Mouse (Mus musculus): ENCODE measurements at regions not wholly inside any gene's neighbourhood (a gene's known extent, or its start where the extent isn't known, plus 50 kb on each side); places are given as distances from the start of the nearest gene placed in this dataset.

DNA sequence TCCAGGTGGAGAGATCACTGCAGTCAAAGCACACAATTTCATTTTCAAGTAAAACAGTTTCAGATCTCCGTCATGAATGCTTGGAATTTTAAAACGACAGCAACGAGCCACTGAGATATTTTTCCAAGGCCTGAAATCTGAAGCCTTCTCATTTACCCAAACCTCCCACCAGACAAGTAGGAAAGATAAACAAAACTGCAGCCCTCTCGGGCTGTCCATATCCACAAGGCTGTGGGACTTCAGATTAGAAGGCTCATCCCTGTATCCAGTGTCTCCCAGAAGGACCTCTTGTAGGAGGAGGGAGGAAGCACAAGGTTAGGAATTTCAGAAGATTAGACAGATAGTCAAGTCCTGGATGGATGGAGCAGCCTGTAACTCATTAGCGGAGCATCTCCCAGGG, 106.1 kb upstream of the Tcf21 start:
- TF ChIP-seq CTCF (IDR thresholded peaks at IDR 0.05; ENCODE audit: insufficient read depth, low read length) (no peak), POLR2A (IDR thresholded peaks at IDR 0.05; ENCODE audit: borderline replicate concordance, extremely low read depth, low read depth, low read length) (no peak)
